Mouse (Mus musculus) right cerebral cortex, adult 18-20 months (tissue): Measurements from ENCODE around the gene Vmn2r63.
"Not testable (repeated sequence)": the region's sequence is repeated elsewhere in the genome, so short reads cannot be mapped to it uniquely, and the experiment has no call there.

Source experiments
- DNase-seq: peaks from one replicate; pipeline ENCODE4 v3.0.0; 2022; ENCODE audit warnings: mixed read lengths

Gene Vmn2r63

DNA sequence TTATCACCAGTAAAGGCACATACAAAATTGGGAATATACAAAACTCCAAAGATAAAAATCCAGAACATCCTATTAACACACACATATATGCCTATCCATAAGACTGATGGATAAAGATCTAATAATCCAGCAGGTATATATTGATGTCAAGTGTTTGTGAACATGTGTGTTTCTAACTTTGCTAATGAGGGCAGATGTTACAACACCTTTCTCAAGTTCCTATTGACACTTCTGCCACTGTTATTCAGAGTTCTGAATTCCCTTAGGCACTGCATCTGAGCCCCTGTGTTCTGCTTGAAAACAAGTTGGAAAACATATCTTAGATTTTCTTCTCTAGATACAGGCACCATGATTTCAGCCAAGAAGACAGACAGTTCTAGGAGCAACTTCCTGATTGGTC lies at the start of gene Vmn2r63:
Vmn2r63 (minus strand) TSS at position 101 of the 400 bp plus-strand sequence.
- not testable (repeated sequence) for DNase-seq

DNA sequence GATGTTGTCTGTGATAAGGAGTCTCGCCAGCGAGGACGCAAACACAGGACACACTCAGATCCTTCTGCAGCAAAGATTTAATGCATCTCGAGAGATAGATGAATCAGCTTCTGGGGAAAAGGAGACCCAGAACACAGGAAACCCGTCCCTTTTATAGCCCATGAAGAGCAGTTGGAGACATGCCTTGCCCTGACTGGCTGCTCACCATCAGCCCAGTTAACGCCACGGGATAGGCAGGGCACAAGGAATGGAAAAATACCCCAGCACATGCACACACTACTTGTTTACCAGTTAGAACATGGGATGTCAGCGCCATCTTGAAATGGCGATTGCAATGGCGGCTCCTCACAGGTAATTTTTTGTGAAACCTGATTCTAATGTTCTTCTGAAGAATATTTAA lies 47.1 kb upstream of the Vmn2r63 start:
- no peak for DNase-seq

DNA sequence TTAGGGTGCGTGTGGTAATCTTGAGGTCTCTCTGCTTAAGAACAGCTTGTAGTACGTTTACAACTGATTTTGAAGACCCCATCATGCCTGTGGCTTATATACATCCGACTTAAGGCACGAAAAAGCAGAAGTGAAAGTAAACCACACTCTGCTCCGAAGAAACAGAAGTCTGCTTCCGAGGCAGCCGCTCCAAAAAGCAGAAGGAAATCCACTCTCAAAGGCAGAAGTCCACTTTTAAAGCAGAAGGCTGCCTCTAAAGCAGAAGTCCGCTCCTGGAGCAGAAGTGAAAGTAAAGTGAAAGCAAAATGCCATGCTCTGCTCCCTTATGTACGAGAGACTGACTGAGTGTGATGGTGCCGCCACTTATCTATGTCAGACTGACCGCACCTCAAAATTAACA lies 46.5 kb upstream of the Vmn2r63 start:
- DNase-seq: no peak

GRCm38 (mm10) chr7:42965246-42965645 lies 31.6 kb upstream of the Vmn2r63 start:
- no peak for DNase-seq

DNA sequence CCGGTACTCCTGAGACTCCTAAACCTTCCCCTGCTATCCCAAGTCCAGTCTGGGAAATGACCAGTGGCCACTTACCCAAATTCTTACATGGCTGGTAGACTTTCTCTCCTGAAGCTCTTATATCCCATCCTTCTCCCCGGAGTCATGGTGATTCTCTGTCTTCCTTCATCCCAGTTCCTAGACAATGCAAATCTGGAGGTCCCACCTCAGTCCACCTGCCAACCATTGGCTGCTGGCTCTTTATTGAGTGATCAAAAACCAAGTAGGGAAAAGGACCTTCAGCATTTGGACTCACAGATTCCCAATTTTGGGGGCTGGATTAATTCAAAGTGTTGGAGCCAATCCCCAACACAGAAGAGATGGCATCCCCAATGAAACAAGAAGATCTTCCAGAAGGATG lies 35.6 kb downstream of the Vmn2r63 start:
- not testable (repeated sequence) for DNase-seq

GRCm38 (mm10) chr7:42878090-42878489 lies 55.5 kb downstream of the Vmn2r63 start:
- DNase-seq: no peak

- not testable (repeated sequence) for DNase-seq
Observed at GRCm38 (mm10) chr7:42866801-42867458, 66.7 kb downstream of the Vmn2r63 start, which contains the start of gene Gm2381. Gene Gm2381, minus strand, starts transcription at chr7:42867234.
